Mouse (Mus musculus): ENCODE results near the gene Gm5580. TPM values are rescaled to one million over a fixed set of nuclear protein-coding genes. Genes with fewer than 3 reads are reported as not detected.
"Not testable (repeated sequence)": the region's sequence is repeated elsewhere in the genome, so short reads cannot be mapped to it uniquely, and the experiment has no call there.

Gene Gm5580
- total RNA-seq (2021) = 1 to 10 TPM; 2.5 to 3.1 TPM
- long read RNA-seq, experiment 1 = 0 reads
- long read RNA-seq, experiment 2 = 0 reads

- DNase-seq (ENCODE audit: low spot score in 2 of 2) = not testable (repeated sequence)
Observed at GRCm38 (mm10) chr6:116550841-116551240, at the start of gene Gm5580. TSS of gene Gm5580 (plus strand) at chr6:116551141.

- DNase-seq (ENCODE audit: low spot score in 2 of 2) = not testable (repeated sequence)
Observed at GRCm38 (mm10) chr6:116506302-116507003, 44.5 kb upstream of the Gm5580 start, which contains the start of gene Olfr212. TSS of gene Olfr212 (plus strand) at chr6:116506516.

GRCm38 (mm10) chr6:116514832-116515231 is 36.1 kb upstream of the Gm5580 start:
- DNase-seq (ENCODE audit: low spot score in 2 of 2) = no peak

GRCm38 (mm10) chr6:116538156-116538555 is 12.8 kb upstream of the Gm5580 start, which contains the start of gene Olfr213:
TSS of gene Olfr213 (plus strand) at chr6:116538456.
- no peak for DNase-seq (ENCODE audit: low spot score in 2 of 2)

GRCm38 (mm10) chr6:116542500-116542899 is 8.4 kb upstream of the Gm5580 start:
- no peak for DNase-seq (ENCODE audit: low spot score in 2 of 2)

- DNase-seq (ENCODE audit: low spot score in 2 of 2) = no peak
Observed at GRCm38 (mm10) chr6:116553935-116554334, 3.0 kb downstream of the Gm5580 start, which contains the start of gene Olfr214. TSS of gene Olfr214 (plus strand) at chr6:116554235.

- no peak for DNase-seq (ENCODE audit: low spot score in 2 of 2)
Observed at GRCm38 (mm10) chr6:116554952-116555351, 4.0 kb downstream of the Gm5580 start.

GRCm38 (mm10) chr6:116569834-116570233 is 18.9 kb downstream of the Gm5580 start:
- DNase-seq (ENCODE audit: low spot score in 2 of 2) = peak; percentile 10 to 19

- DNase-seq (ENCODE audit: low spot score in 2 of 2) = no peak
Observed at GRCm38 (mm10) chr6:116584095-116584494, 33.2 kb downstream of the Gm5580 start, which contains the start of gene Olfr215. TSS of gene Olfr215 (minus strand) at chr6:116584195.

- not testable (repeated sequence) for DNase-seq (ENCODE audit: low spot score in 2 of 2)
Observed at GRCm38 (mm10) chr6:116600969-116601368, 50.0 kb downstream of the Gm5580 start.

Other genes starting within 250 kb of the Gm5580 start
- gene March8, start 213.1 kb upstream of the Gm5580 start, total RNA-seq (2021) = 10 to 100 TPM; 45.1 to 46.2 TPM
- 1 to 10 TPM; 1.4 to 1.5 TPM for gene Alox5, start 90.0 kb upstream of the Gm5580 start, total RNA-seq (2021)
- not detected for gene Olfr211, start 62.0 kb upstream of the Gm5580 start, total RNA-seq (2021)
- not detected for gene Olfr212, start 44.6 kb upstream of the Gm5580 start, total RNA-seq (2021)
- gene Olfr213, start 12.7 kb upstream of the Gm5580 start, total RNA-seq (2021) = not detected
- gene Olfr214, start 3.1 kb downstream of the Gm5580 start, total RNA-seq (2021) = not detected
- gene Olfr215, start 33.1 kb downstream of the Gm5580 start, total RNA-seq (2021) = not detected
- gene Zfp422, start 77.9 kb downstream of the Gm5580 start, total RNA-seq (2021) = 10 to 100 TPM; 21.3 to 29.6 TPM
- 1 to 10 TPM; 1.4 to 2.5 TPM for gene Depp1, start 99.5 kb downstream of the Gm5580 start, total RNA-seq (2021)
- 1 to 10 TPM; 4.5 to 5.5 TPM for gene Rassf4, start 122.8 kb downstream of the Gm5580 start, total RNA-seq (2021)
- gene Tmem72, start 165.8 kb downstream of the Gm5580 start, total RNA-seq (2021) = under 1 TPM; 0.16 to 0.33 TPM